Mouse (Mus musculus): Measurements from ENCODE around the gene Gm43738.
"Not testable (repeated sequence)": the region's sequence is repeated elsewhere in the genome, so short reads cannot be mapped to it uniquely, and the experiment has no call there.

Gm43738 gene

DNA sequence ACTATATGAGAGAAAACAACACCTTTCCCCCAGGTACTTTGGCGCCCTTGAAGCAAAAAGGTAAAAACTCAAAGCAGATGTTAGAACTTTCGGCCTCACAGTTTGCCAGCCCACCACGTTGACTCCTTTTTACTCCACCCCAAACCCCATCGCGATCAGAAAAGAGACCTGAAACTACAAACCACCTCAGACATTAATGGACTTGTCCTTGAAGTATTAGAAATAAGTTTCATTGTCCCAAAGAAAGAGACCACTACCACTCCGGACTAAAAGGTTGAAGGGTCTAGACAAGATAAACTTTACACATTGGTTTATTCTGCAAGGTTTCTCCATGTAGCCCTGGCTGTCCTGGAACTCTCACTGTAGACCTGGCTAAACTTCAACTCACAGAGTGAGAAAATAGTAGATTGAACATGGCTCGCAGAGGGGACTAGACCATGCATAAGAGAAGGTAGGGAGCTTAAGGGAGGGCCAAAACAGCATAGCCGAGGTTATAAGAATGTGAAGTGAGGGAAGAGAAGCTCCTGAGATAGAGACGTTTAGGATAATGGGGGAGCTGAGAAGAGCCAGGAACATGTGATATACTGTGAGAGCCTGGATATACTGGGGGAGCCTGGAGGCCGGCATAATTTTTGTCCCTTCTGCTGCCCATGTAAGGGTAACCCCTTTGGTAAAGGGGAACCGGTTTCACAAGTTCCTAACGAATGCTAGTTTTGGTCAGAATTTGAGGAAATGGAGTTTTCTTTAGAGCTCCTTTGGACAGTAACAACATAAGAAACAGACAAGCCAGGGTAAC is 1.8 kb upstream of the Gm43738 start:
- DNase-seq (ENCODE audit: low read depth, low spot score): no peak

GRCm38 (mm10) chr3:89101812-89102494 is 1.1 kb upstream of the Gm43738 start, which contains the start of gene Fdps:
Gene Fdps (minus strand): TSS chr3:89101959.
- DNase-seq (ENCODE audit: low read depth, low spot score): peak; percentile 99

- DNase-seq (ENCODE audit: low read depth, low spot score): no peak
Measured at GRCm38 (mm10) chr3:89101459-89101811, 536 bp upstream of the Gm43738 start.

DNA sequence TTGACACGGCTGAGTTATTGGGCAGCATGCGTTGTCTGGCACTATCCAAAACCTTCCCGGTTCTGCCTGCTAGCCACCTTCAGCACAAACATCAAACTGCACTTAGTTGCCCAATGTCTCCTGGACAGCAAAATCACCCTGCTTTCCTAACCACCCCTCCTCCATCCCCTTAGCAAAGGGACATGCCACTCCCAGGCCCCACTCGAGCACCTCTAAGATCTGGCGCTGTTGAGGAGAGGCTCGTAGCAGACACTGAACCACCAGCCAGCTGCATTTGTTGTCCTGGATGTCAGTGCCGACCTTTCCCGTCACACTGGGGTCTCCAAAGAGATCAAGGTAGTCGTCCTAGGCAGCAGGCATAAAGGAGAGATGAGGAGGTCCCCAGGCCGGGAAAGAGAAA is 6.9 kb downstream of the Gm43738 start:
- DNase-seq (ENCODE audit: low read depth, low spot score): no peak

GRCm38 (mm10) chr3:89093175-89093574 is 7.7 kb downstream of the Gm43738 start, which contains the start of gene Rusc1:
Gene Rusc1 (minus strand): TSS chr3:89093311.
- peak; percentile 86 for DNase-seq (ENCODE audit: low read depth, low spot score)

DNA sequence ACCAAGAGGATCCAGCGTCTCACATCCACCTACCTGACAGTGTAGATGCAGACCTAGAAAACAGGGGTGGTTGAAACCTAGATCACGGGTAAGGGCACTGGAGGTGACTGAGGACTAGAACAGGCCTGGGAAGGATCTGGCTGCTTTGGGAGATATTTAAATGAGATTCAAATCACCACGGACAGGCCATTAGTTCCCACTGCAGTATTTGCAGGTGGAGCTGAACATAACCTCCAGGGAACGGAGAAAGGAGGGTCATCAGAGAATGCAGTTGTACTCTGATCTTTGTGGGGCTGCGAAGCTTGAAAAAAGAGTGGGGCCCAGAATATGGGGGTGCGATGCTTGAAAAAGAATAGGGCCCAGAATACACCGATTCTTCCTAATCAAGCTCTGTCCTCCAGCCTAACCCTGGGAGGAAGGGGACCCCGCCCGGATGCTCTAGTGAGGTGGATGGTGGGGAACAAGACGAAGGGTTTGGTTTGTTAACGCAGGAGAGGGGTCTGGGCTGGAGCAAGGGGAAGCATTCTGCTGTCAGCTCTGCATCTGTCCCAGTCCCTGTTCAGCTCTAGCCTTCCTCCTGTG is 8.3 kb downstream of the Gm43738 start:
- no peak for DNase-seq (ENCODE audit: low read depth, low spot score)

DNA sequence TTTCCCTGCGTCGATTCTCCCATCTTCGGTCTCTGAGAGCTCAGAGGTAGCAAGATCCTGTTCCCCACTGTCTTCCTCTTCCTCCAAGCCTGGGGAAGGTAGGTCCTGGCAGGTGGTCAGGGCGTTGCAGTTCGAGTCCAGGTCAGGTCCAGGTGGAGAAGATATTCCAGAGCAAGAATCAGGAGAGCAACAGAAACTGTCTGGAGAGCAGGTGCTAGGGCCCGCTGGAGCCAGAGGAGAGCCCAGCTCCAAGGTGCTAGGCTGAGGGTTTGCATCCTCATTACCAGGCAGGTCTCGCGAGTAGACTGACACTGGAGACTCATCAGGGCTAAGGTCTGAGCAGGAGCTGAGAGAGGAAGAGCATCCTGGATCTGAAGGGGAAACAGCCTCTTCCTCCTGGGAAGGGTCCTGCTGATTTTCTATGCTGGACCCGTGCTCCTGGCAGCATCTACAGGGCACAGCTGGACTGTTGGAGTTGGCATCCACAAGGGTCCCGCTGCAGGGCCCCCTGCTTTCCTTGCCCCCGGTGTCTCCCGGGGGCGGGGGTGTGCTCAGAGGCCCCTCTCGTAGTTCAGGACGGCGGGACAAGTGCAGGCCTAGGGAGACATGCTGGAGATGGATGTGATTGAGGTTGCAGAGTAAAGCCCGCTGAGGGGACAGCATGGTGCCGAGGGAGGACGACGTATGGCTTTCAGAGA is 8.9 kb downstream of the Gm43738 start:
- DNase-seq (ENCODE audit: low read depth, low spot score): no peak

DNA sequence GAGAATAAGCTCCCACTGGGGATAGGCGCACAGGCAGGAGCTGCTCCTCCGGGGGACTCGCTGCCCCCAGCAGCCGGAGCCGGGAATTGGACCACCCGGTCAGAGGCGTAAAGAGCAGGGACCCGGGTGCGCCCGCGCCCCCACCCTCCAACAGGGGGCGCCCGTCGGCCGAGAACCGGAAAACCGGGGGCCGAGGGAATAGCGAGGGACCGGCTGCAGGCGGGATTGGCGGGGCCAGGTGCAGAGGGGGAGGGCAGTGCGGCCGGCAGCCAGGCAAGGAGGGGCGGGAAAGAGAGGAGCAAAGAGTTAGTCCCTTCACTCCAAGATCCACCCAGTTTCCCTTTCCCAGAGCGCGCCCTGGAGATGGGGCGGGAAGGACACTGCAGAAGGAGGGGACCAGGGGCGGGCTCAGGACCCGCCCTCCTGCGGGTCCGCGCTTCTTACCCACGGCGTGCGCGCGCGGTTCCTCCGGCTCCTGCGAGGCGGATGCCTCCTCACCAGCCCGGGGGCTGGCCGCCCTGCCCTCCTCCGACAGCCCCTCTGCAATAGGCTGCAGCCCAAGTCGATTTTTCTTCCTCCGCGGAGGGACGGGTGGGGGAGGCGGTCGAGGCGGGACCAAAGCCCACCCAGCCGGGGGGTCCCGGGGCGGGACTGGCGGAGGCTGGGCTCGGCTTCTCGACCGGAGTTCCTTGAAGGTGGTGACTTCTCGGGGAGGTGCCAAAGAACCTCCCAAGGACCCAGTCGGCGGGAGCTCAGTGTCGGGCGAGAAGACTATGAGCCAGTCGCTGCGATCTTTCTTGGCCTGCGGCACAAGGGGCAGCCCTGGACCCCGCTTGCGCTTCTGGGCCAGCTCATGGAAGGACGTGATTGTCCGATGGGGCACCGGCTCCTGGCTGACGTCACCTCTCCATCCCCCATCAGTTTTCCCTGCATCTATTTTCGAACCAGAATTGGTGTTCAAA is 9.9 kb downstream of the Gm43738 start:
- peak; percentile 84 for DNase-seq (ENCODE audit: low read depth, low spot score)

- DNase-seq (ENCODE audit: low read depth, low spot score): peak; percentile 83
Measured at GRCm38 (mm10) chr3:89089882-89090591, 10.9 kb downstream of the Gm43738 start.

DNA sequence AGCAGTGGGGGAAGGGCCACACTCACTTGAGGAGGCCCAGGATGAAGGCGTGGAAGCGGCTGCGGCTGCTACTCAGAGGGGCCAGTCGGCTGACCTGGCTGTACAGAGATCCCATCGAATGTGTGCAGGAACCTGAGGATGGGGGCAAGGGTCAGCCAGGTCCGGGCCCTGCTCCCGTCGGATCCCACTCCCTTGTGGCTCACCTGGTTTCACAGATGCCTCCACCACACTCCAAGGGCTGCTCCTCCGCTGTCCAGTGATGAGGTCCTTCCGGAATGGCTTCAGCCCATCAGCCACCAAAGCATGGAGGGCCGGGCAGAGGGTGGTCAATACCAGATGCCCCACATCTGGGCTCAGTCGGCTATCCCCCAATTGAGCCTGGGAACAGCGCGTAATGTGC is 11.9 kb downstream of the Gm43738 start:
- DNase-seq (ENCODE audit: low read depth, low spot score): no peak

DNA sequence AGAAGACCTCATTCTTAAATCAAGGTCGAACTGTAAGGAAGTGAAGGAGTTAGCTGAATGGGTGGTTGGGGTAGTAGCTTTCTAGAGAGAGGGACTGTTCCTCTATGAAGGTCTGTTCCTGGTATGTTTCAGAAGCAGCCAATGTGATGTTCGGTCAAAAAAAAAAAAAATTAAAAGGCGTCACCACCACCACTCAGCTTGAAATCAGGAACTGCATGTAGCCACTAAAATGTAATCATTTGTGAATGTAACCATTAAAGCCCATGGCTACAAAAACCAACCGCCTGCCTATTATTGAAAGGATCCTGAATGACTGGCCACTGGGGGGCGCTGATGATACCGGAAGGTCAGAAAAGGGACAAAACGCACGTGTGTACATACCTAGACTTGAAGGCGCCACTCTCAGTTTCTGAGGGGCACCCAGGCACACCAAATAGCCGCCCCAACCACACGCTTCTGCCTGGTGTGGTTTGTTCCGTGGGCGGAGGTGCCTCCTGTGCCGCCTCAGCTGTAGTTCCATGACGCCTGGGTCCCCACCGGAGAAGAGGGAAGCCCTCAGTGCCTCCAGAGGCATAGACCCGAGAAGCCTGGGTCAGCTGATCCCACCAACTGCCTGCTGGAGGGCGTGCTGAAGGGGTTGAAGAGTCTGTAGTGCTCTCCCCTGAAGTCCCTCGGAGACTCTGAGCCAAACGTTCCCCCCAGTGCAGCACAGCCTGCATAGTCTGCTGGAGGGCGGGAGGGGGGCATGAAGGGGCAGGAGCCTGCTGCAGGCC is 13.4 kb downstream of the Gm43738 start:
- peak; percentile 82 for DNase-seq (ENCODE audit: low read depth, low spot score)

DNA sequence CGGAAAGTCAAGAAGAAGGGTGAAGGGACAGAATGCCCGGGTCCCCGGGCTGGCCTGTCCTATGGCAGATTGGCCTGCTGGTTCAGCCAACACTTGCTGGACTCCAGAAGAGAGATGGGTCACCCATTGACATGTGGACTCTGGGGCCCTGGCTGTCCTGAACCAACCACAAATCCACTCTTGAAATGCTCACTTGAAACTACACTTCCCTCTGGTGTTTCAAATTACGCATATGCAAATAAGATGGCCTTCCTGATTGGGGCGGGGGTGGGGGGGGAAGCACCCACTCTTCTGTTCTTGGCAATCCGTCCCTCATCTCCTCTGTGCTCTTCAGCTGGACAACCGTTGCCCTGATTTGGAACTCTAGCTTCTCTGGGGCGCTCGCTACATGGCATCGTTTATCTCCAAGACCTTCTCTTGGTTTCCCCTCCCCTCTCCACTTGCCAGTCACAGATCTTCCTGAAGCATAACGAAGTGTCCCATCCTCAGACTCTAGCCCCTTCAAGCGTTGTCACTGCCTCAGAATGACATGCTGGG is 16.2 kb downstream of the Gm43738 start:
- DNase-seq (ENCODE audit: low read depth, low spot score): no peak

GRCm38 (mm10) chr3:89084133-89084532 is 16.8 kb downstream of the Gm43738 start:
- no peak for DNase-seq (ENCODE audit: low read depth, low spot score)

DNA sequence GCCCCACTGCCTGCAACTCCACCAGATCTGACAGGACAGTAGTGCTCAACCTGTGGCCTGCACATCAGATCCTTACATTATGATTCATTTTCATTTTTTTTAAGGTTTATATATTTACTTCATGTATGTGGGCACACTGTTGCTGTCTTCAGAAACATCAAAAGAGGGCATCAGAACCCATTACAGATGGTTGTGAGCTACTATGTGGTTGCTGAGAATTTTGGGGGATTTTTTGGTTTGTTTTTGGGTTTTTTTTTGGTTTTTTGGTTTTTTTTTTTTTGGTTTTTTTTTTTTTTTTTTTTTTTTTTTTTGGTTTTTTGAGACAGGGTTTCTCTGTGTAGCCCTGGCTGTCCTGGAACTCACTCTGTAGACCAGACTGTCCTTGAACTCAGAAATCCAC is 18.6 kb downstream of the Gm43738 start:
- not testable (repeated sequence) for DNase-seq (ENCODE audit: low read depth, low spot score)

GRCm38 (mm10) chr3:89077383-89077782 is 23.5 kb downstream of the Gm43738 start:
- DNase-seq (ENCODE audit: low read depth, low spot score): no peak

GRCm38 (mm10) chr3:89067265-89067664 is 33.6 kb downstream of the Gm43738 start:
- DNase-seq (ENCODE audit: low read depth, low spot score): no peak

DNA sequence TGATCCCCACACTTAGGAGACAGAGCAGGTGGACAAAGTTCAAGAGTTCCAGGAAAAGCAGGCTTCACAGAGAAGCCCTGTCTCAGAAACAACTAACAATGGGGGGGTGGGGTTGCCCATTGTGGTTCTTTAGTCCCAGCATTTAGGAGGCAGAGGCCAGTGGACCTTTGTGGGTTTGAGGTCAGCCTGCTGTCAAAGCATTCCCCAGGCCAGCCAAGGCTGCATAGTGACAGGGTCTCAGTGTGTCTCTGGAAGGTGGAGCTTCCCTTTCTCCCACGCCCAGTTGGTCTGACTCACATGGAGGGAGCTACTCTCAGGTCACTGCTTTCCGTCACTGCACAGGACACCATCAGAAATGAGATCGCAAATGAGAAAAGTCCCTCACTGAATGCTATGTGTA is 39.2 kb downstream of the Gm43738 start:
- peak; percentile 17 for DNase-seq (ENCODE audit: low read depth, low spot score)

DNA sequence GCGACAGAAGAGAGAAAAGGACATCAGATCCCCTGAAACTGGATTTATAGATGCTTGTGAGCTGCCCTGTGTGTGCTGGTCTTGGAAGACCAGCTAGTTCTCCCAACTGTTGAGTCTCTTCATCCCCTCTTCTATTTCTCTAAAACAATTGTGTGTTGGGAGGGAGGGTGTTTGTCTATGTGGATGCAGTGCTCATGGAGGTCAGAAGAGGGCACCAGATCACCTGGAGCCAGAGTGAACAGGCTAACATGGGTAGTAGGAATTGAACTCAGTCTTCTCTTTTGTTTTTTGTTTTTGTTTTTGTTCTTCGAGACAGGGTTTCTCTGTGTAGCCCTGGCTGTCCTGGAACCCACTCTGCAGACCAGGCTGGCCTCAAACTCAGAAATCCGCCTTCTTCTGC is 42.1 kb downstream of the Gm43738 start:
- DNase-seq (ENCODE audit: low read depth, low spot score): peak; percentile 21

- DNase-seq (ENCODE audit: low read depth, low spot score): no peak
Measured at GRCm38 (mm10) chr3:89058361-89058760, 42.5 kb downstream of the Gm43738 start.

All from mesoderm, embryonic 11.5 days (tissue).